Mouse (Mus musculus): Measurements from ENCODE around the gene Dysf. TPM values are rescaled to one million over a fixed set of nuclear protein-coding genes. Genes with fewer than 3 reads are reported as not detected.

The Dysf gene
- polyA plus RNA-seq, 1 experiment from 2014 or later = 15.3 TPM

DNA sequence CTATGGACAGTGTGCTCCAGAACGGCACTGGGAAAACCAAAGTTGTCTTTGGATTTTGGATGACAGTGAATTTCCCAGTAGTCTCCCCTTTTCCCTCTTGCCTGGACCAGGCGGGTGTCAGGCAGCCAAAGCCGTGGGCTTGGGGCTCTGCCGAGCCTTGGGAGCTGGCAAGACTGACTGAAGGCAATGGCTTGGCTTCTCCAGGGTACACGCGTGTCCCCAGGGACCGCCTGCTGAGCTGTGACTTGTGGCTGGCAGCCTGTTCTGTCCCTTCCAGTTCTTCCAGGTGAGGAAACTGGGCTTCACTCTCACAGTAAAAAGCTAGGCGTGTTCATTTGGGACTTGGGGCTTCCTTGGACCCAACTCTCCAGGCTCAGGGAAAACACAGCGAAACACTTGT is 86.1 kb downstream of the Dysf start:
- WGBS = 94% methylated on average over 9 of the region's 9 CpGs
- Histone ChIP-seq H3K27ac (no peak overlapping the region), H3K4me2 (no peak overlapping the region), H3K27me3 (peaks cover 49% of the 10 kb centered on the region), H3K36me3 (peaks cover 3% of the 10 kb centered on the region; the same call in 1 of the 2 replicates), H3K9me3 (replicated peaks) (no peaks in the 10 kb centered on the region), H3K9ac (no peak overlapping the region), H3K4me3 (replicated peaks) (no peak overlapping the region), H3K4me1 (no peaks in the 10 kb centered on the region)
- ATAC-seq (replicated peaks; ENCODE audit: low FRiP score) = no peak

DNA sequence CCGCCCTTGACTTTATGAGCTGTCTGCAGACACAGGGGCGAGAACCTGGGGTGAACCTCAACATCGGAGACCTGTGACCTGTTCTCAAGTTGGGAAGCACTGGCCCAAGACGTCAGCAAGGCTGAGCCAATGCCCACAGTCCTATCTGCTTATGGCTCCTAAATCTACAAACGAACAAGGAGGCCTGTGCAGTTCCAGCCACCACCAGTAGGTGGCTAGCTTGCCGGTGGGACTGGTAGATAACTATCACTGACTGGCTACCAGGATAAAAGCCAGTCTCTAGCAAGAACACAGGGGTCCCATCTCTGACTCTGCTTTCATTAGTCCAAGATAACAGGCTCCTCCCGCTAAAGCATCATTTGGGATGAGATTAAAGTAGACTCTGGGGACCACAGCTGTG is 86.6 kb downstream of the Dysf start:
- no peak overlapping the region for H3K9ac ChIP-seq
- no peaks in the 10 kb centered on the region for H3K4me1 ChIP-seq
- H3K9me3 ChIP-seq (replicated peaks) = no peaks in the 10 kb centered on the region
- H3K4me3 ChIP-seq (replicated peaks) = no peak overlapping the region
- ATAC-seq (replicated peaks; ENCODE audit: low FRiP score) = no peak
- no peak overlapping the region for H3K4me2 ChIP-seq
- no peak overlapping the region for H3K27ac ChIP-seq
- 25% methylated on average over 7 of the region's 7 CpGs for WGBS
- H3K36me3 ChIP-seq = peaks cover 3% of the 10 kb centered on the region; the same call in 1 of the 2 replicates
- H3K27me3 ChIP-seq = peaks cover 53% of the 10 kb centered on the region

DNA sequence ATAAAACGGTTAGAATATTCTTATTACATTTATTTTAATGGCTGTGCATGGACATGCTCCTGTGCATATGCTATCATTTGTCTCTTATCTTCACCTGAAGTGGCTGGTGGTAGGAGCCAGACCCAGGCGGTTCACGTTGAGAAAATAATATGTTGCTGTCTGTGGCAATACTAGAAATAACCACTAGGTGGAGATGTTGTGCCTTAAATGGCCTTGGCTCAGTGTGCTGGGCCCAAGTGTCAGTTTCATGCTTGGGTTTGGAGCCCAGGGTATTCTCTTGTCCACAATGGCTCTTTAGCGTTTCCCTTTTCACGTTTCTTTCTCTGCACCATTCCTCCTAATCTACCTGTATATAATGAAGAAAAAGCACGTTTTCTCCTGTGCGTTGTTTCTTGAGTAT is 87.5 kb downstream of the Dysf start:
- Histone ChIP-seq H3K27ac (no peak overlapping the region), H3K4me1 (no peaks in the 10 kb centered on the region), H3K9ac (no peak overlapping the region), H3K4me3 (replicated peaks) (no peak overlapping the region), H3K9me3 (replicated peaks) (no peaks in the 10 kb centered on the region), H3K36me3 (peaks cover 2% of the 10 kb centered on the region; the same call in 1 of the 2 replicates), H3K27me3 (peaks cover 62% of the 10 kb centered on the region), H3K4me2 (no peak overlapping the region)
- peak; percentile 47 for ATAC-seq (replicated peaks; ENCODE audit: low FRiP score)
- 13% methylated on average over 7 of the region's 7 CpGs for WGBS

DNA sequence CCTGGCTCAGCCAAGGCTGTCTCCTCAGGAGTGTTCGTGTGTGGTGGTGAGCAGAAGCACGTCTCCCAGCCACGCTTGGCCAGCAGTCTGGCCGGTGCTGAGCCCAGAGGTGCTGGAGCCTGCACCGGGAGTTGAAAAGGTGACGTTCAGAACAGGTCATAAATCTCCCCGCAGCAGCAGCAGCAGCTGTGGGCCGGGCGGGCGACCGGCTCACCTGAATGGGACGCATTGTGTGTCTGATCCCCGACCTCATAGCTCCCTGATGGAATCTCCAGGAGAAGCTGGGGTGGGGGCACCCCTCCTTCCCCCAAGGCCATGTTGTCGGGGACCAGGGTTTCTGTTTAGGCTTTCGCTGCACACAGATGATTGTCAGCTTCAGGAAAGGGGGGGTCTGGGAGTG is 93.6 kb downstream of the Dysf start:
- H3K4me3 ChIP-seq (replicated peaks) = no peak overlapping the region
- no peaks in the 10 kb centered on the region for H3K36me3 ChIP-seq
- no peak overlapping the region for H3K9ac ChIP-seq
- no peak overlapping the region for H3K27ac ChIP-seq
- ATAC-seq (replicated peaks; ENCODE audit: low FRiP score) = no peak
- WGBS = 17% methylated on average over 15 of the region's 15 CpGs
- peak overlapping the region; percentile 36 for H3K4me2 ChIP-seq
- peaks cover 94% of the 10 kb centered on the region for H3K27me3 ChIP-seq
- H3K4me1 ChIP-seq = peaks cover 29% of the 10 kb centered on the region
- H3K9me3 ChIP-seq (replicated peaks) = no peaks in the 10 kb centered on the region

DNA sequence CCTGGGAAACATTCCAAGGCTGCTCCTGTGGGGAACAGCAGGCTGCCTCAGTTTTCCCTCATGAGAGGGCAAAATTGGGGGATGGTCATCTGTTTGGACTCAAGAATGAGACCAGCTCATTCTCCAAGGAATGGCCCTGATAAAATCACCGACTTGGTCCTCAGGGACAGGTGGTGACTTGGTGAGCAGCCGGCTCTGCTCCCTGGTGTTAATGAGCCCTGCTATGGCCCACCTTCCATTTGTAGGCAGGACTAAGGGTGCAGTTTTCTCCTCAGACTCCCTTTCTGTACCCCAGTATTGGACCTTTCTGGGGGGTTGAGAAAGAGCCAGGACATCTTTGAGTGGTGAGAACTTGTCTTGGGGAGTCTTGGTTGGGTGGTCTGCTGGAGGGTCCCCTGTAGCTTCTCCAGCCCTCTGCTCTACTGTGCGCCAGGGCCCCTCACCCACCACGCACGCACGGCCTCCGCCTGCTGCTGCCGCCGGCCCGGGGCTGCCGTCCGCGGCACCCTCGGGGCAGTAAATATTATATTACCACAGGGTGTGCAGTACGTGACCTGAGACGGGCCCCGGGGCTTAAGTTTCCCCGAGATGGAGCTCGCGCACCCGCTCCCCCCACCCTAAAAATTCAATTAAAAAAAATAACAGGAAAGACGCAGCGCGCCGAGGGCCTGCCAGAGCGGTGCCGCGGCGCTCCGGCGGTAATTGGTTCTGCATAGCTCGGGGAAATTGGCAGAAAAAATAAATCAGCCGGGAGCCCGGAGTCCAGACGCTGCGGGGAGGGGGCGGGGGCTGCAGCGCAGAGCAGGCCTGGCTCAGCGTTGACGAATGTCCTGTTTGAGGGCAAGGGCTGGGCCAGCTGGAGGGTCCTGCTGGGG is 97.0 kb downstream of the Dysf start:
- Histone ChIP-seq H3K4me2 (peak overlapping the region; percentile 67), H3K36me3 (no peaks in the 10 kb centered on the region), H3K9me3 (replicated peaks) (no peaks in the 10 kb centered on the region), H3K9ac (no peak overlapping the region), H3K4me3 (replicated peaks) (peak overlapping the region; percentile 34), H3K27ac (no peak overlapping the region), H3K4me1 (peaks cover 31% of the 10 kb centered on the region), H3K27me3 (peaks cover 90% of the 10 kb centered on the region)
- peak; percentile 65 for ATAC-seq (replicated peaks; ENCODE audit: low FRiP score)
- whole genome bisulfite sequencing = 4% methylated on average over 40 of the region's 40 CpGs

DNA sequence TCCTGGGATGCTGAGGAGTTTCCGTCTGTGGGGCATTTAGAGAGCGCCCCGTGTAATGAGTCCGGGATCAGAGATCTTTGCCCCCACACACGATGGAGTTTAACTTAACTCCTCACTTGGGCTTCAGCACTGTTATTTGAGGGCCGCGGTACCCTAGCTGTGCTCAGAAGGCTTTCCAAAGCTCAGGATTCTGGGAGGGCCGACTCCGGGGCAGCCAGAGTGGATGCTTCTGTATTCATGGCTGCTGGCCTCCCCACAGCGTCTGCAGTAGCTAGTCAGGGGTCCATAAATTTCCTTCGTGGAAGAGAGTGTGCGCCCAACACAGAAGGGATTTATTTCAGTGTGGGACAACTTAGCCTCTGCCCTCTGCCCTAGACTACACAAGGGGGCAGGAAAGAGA is 97.7 kb downstream of the Dysf start:
- Histone ChIP-seq H3K4me1 (peaks cover 31% of the 10 kb centered on the region), H3K9ac (no peak overlapping the region), H3K27ac (no peak overlapping the region), H3K27me3 (peaks cover 83% of the 10 kb centered on the region), H3K4me3 (replicated peaks) (peak overlapping the region; percentile 34), H3K4me2 (peak overlapping the region; percentile 67), H3K36me3 (no peaks in the 10 kb centered on the region), H3K9me3 (replicated peaks) (no peaks in the 10 kb centered on the region)
- no peak for ATAC-seq (replicated peaks; ENCODE audit: low FRiP score)
- WGBS = 7% methylated on average over 12 of the region's 12 CpGs

DNA sequence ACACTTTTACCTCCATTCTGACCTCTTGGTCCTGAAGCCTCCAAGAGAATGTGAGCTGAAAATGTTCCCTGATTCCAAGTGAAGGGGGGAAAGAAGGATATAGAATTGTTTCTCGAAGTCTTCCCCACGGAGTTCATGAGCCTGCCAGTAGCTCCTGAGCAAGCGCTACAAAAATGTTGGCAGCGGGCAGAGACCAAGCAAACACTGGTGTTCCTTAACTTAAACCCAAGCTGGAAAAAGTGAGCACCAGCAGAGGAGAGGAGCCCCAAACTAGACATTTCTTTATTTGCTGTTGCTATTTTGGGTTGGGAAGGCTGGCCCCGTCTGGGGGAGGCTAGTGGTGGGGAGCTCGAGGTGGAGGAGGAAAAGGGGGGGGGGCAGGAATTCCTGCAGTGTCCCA is 102.0 kb downstream of the Dysf start:
- Histone ChIP-seq H3K4me1 (peaks cover 18% of the 10 kb centered on the region), H3K4me3 (replicated peaks) (no peak overlapping the region), H3K36me3 (no peaks in the 10 kb centered on the region), H3K9ac (no peak overlapping the region), H3K4me2 (no peak overlapping the region), H3K27me3 (peaks cover 72% of the 10 kb centered on the region), H3K27ac (no peak overlapping the region), H3K9me3 (replicated peaks) (no peaks in the 10 kb centered on the region)
- WGBS = 72% methylated on average over 6 of the region's 6 CpGs
- no peak for ATAC-seq (replicated peaks; ENCODE audit: low FRiP score)

DNA sequence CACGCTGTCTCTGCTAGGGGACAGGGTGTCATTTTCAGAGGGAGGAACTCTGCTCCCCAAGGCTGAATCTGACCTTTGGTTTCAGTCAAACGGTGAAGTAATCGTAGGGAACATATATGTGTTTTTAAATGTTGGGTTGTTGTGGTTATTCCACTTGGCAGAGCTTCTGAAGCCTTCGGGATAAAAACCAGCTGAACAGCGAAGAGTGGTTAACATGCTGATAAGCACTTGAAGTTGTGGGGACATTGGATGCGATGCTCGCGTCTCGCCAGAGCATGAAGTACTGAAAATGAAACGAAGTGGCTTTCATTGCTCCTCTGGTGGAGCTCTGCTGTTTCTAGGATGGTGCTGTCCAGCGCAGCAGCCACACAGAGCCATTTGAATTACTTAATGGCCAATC is 102.7 kb downstream of the Dysf start:
- Histone ChIP-seq H3K4me1 (peaks cover 10% of the 10 kb centered on the region), H3K9me3 (replicated peaks) (no peaks in the 10 kb centered on the region), H3K27ac (no peak overlapping the region), H3K4me2 (no peak overlapping the region), H3K9ac (no peak overlapping the region), H3K27me3 (peaks cover 68% of the 10 kb centered on the region), H3K36me3 (no peaks in the 10 kb centered on the region), H3K4me3 (replicated peaks) (no peak overlapping the region)
- no peak for ATAC-seq (replicated peaks; ENCODE audit: low FRiP score)
- WGBS = 74% methylated on average over 11 of the region's 11 CpGs

DNA sequence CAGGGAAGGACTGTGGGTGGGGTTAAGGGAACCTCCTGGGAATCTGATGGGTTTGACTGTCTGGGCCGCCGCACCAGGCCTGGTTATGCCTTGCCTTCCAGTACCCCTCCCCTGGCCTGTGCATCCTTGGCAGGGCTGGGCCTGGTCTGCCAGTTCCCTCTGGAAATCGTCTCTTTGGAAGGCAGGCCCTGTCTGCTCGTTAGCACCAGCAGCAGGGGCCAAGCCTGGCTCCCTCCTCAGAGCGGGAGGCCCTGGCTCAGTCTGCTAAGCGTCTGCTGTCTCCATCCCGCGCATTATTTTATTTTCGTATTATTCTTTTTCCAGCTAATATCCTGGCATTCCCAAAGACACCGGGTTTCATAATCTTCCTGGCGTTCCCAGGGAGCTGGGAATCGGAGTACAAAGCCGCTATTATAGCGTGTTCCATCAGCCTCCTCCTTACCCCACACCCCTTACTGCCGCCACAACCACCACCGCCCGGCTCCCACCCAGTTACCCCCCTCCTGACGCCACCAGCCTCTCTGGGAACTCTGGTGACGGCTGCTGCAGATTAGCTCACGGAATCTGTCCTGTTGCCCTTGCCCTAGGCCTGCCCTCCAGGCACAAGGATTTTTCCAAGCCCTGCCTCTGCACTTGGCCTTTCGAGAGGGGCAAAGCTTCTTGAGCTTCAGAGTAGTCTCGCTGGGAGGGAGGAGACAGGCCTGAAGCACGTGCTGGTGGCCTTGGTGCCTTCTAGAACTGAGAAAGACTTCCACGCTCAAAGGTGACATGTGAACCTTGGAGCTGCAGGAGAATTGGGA is 111.5 kb downstream of the Dysf start:
- H3K27ac ChIP-seq = no peak overlapping the region
- 71% methylated on average over 24 of the region's 24 CpGs for WGBS

DNA sequence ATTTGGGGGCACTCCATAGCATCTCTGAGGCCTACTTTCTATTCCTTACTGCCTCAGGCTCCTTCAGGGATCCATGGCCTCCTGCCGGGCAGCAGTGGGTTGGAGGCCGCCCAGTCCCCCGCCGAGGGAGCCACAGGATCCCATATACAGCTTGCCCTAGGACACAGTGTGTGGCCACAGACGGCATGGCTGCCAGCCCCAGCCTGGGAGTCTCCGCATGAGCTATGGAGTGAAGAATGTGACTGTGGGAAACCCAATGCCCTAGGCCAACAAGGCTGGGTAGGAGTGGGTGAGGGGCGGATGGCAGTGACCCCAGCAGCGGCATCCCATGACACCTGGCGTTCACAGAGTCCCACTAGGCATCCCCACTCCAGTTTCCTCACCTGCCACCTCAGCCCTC is 116.2 kb downstream of the Dysf start:
- H3K27ac ChIP-seq = no peak overlapping the region
- no peaks in the 10 kb centered on the region for H3K36me3 ChIP-seq
- H3K9me3 ChIP-seq (replicated peaks) = no peaks in the 10 kb centered on the region
- 0 out of 2 replicates have a peak, but pooled peaks cover 4% of the 10 kb centered on the region for H3K27me3 ChIP-seq
- no peak overlapping the region for H3K9ac ChIP-seq
- H3K4me3 ChIP-seq (replicated peaks) = no peak overlapping the region
- ATAC-seq (replicated peaks; ENCODE audit: low FRiP score) = 0 out of 2 replicates have a peak, but pooled peaks have one; percentile 6
- no peaks in the 10 kb centered on the region for H3K4me1 ChIP-seq
- no peak overlapping the region for H3K4me2 ChIP-seq
- 83% methylated on average over 9 of the region's 9 CpGs for WGBS

More for the DNA sequence above, 111.5 kb downstream of the Dysf start:
- H3K27me3 ChIP-seq = peaks cover 10% of the 10 kb centered on the region
- no peak overlapping the region for H3K4me2 ChIP-seq
- H3K9ac ChIP-seq = no peak overlapping the region
- no peaks in the 10 kb centered on the region for H3K9me3 ChIP-seq (replicated peaks)
- no peak overlapping the region for H3K4me3 ChIP-seq (replicated peaks)
- H3K36me3 ChIP-seq = no peaks in the 10 kb centered on the region
- H3K4me1 ChIP-seq = no peaks in the 10 kb centered on the region
- ATAC-seq (replicated peaks; ENCODE audit: low FRiP score) = no peak

DNA sequence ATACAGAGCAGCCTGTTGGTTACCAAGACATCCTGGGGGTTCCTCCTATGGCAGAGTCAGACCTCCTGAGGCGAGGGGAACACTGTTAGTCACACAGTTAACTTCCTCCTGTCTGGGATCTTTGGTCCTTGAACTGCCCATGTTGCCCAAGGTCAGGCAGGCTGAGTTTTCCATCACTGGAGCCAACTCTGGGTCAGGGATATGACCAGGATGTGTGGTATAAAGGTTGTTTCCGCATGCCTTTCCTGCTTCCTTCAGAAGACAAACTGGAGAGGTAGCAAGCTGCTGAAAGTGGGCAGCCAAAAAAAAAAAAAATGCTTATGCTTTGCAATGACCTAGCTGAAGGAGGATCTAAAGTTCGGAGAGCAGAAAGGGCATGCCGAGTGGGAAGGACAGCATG is 116.7 kb downstream of the Dysf start:
- Histone ChIP-seq H3K9me3 (replicated peaks) (no peaks in the 10 kb centered on the region), H3K36me3 (no peaks in the 10 kb centered on the region), H3K27me3 (peaks cover 4% of the 10 kb centered on the region; the same call in 1 of the 2 replicates), H3K27ac (no peak overlapping the region), H3K4me3 (replicated peaks) (no peak overlapping the region), H3K4me2 (no peak overlapping the region), H3K9ac (no peak overlapping the region), H3K4me1 (no peaks in the 10 kb centered on the region)
- WGBS = 79% methylated on average over 4 of the region's 4 CpGs
- no peak for ATAC-seq (replicated peaks; ENCODE audit: low FRiP score)

DNA sequence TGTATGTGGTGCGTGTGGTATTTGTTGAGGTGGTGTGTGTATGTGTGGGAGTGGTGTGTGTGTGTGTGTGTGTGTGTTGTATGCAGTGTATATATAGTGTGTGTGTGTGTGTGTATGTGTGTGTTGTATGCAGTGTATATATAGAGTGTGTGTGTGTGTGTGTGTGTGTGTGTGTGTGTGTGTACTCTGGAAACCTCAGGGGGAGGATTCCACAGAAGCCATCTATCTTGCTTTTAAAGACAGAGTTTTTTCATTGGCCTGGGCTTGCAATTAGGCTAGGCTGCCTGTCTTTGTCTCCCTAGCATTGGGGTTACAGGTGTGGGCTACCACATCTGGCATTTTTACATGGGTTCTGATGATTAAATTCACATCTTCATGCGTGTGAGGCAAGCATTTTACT is 119.8 kb downstream of the Dysf start:
- Histone ChIP-seq H3K4me3 (replicated peaks) (no peak overlapping the region), H3K9me3 (replicated peaks) (no peaks in the 10 kb centered on the region), H3K4me1 (peaks cover 2% of the 10 kb centered on the region; the same call in 1 of the 2 replicates), H3K27me3 (no peaks in the 10 kb centered on the region; the same call in 1 of the 2 replicates), H3K36me3 (no peaks in the 10 kb centered on the region), H3K4me2 (no peak overlapping the region), H3K27ac (no peak overlapping the region), H3K9ac (no peak overlapping the region)
- 91% methylated on average over 2 of the region's 2 CpGs for WGBS
- ATAC-seq (replicated peaks; ENCODE audit: low FRiP score) = no peak

All from kidney, embryonic 15.5 days (tissue).